Mouse (Mus musculus) left cerebral cortex, adult 2 months (tissue): ENCODE measurements at regions not wholly inside any gene's neighbourhood (a gene's known extent, or its start where the extent isn't known, plus 50 kb on each side); places are given as distances from the start of the nearest gene placed in this dataset.

Experiments used
- DNase-seq, 2 experiments: peaks; one replicate each; pipeline ENCODE4 v3.0.0; 2021 to 2022; ENCODE audit warnings: low spot score in 2 of 2, mixed read lengths in 1 of 2; ENCODE audit errors: extremely low spot score in 1 of 2
- H3K27ac ChIP-seq: fragments of 200-600 bp; 2 replicates; pipeline ENCODE4 v1.8.1; 2022
- H3K4me3 ChIP-seq: fragments of 200-600 bp; 2 replicates; pipeline ENCODE4 v1.8.1; 2022
- CTCF ChIP-seq: fragments of 200-600 bp; IDR thresholded peaks from 2 replicates; pipeline ENCODE4 v1.8.1; 2022; ENCODE audit warnings: antibody characterized with exemption, mild to moderate bottlenecking, moderate library complexity
- intact Hi-C: fragments of 180-260 bp; cut with DNase I; formaldehyde crosslinking; loops from one replicate; pipeline ENCODE4 v1.15.1; 2025

DNA sequence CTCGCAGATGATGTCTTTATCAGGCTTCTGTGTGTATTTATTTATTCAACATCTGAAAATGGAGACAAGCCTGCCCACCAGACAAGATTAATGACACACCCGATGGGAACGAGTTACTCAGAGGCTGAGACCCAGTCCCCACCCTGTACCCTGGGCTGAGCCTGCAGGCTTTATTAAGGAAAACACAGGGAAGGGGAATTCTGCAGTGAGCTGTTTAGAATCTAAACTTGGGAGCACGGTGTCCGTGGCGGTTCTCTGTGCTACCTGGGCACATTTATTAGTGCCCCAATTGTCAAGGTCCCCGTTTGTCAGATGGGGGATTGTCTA is 298.4 kb downstream of the Cdh26 start:
- Histone ChIP-seq H3K4me3 (no peak overlapping the region), H3K27ac (no peak overlapping the region)
- no peak for TF ChIP-seq CTCF
- DNase-seq, result no peak
- intact Hi-C loops, result no loop called here

DNA sequence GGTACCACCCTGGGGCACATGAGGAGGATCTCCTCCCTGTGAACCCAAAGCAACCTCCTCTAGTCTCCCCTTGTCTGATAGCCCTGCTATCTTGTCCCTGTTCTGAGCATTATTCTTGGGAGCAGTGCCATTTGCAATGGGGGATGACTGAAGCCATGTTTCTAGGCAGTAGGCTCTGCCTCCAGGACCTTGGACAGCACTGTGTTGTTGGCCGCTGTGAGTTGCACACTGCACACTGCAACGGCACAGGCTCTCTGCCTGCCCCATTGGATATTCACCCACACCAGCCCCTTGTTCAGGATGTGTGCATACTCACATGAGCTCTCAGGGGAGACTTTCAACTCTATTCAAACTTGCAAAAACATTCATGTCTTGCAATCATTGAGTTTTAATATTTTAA is 304.8 kb downstream of the Cdh26 start:
- no peak for DNase-seq
- intact Hi-C loops, result no loop called here
- no peak overlapping the region for H3K4me3 ChIP-seq
- TF ChIP-seq CTCF, result no peak
- no peak overlapping the region for H3K27ac ChIP-seq

DNA sequence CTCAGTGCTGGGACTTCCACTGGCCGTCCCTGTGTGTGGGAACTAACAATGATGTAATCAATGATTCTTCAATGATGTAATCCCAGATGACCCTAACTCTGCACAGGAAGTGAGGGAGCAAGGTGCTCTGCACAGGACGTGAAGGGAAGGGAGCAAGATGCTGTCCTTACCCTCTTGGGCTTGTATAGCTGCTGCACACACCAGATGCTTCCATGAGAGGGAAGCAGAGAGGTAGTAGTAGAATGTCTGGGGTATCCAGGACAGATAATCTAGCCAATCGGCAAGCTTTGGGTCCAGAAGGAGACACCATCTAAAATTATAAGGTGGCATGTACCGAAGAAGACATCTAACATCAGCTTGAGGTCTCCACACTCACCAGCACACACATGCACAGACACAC is 314.3 kb downstream of the Cdh26 start:
- Histone ChIP-seq H3K27ac (no peak overlapping the region), H3K4me3 (no peak overlapping the region)
- intact Hi-C loops, result no loop called here
- DNase-seq, result no peak
- TF ChIP-seq CTCF, result peak; percentile 23

DNA sequence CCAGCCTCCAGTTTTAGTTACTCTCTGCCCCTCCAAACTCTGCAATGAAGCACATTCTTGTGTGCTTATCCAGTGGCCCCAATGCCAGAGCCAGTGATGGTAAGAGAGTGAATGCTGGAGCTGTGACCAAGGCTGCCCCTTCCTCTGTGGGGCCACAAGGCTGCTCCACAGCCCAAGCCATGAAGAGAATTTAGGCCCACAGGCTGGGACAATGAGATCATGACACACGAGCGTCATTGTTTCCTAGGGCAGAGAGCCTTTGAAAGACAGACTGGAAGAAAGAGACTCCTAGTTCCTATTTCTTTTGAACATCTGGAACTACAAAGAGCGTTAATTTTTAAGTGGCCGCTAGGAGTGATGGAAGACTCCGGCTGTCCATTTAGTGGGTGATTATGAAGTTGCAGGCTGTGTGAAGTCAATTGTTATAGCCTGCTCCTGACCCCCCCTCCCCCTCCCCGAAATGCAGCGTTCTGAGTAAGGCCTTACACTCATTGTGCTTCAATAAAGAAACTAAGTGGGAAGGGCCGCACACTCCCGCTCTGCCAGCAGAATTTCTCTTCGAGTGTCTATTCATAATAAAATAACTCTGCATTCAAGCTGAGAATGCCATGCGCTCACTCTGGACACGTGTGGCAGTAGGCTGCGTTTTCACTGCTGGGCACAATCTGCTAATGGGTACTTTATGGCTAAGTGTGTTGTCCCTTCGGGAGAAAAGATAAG is 315.1 kb downstream of the Cdh26 start:
- intact Hi-C loops, result no loop called here
- no peak overlapping the region for H3K27ac ChIP-seq
- TF ChIP-seq CTCF, result no peak
- no peak for DNase-seq
- H3K4me3 ChIP-seq, result no peak overlapping the region

DNA sequence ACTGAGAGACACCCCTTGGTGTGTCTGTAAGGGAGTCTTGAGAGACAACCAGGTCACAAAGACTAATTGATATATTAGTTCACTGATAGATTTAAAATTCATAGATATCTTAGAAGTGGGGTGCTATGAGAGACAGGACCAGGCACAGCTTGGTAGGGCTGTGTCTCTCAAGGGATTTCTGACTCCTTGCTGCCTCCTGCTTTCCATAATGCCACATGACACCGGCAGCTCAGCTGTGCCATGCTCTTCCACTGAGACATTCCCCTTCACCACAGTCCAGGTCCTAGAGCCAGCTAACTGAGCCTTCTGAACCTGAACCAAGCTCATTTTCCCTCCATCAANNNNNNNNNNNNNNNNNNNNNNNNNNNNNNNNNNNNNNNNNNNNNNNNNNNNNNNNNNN is 320.9 kb downstream of the Cdh26 start:
- peak; percentile 41 for TF ChIP-seq CTCF
- no peak for DNase-seq
- no peak overlapping the region for H3K27ac ChIP-seq
- H3K4me3 ChIP-seq, result no peak overlapping the region
- intact Hi-C loops, result loop anchor here (2.0 to 5.0 kb wide), 2 partner anchors 120 to 179 kb away; no protein-coding TSS in a partner anchor

DNA sequence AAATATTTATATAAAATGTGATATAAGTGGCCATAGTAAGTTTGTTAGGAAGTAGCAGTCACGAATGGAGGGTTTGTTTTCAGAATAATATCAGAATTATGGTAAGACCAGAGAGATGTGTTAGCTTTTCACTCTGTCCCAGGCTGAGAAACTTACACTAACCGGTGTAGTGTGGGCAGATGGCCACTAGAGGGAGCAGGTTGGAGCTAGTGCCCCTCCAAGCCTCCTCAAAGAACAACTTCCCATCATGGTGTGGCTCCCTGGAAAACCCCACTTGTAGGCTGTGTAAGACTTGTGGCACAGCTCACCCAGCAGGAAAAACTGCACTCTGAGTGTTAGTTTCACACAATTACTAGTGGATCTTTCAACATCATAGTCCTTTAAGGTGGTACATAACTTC is 328.0 kb downstream of the Cdh26 start:
- peak; percentile 89 for TF ChIP-seq CTCF
- H3K27ac ChIP-seq, result no peak overlapping the region
- intact Hi-C loops, result loop anchor here (2.0 to 5.0 kb wide), 3 partner anchors 129 to 1116 kb away; no protein-coding TSS in a partner anchor
- no peak overlapping the region for H3K4me3 ChIP-seq
- peak; percentile 55 to 75 for DNase-seq

DNA sequence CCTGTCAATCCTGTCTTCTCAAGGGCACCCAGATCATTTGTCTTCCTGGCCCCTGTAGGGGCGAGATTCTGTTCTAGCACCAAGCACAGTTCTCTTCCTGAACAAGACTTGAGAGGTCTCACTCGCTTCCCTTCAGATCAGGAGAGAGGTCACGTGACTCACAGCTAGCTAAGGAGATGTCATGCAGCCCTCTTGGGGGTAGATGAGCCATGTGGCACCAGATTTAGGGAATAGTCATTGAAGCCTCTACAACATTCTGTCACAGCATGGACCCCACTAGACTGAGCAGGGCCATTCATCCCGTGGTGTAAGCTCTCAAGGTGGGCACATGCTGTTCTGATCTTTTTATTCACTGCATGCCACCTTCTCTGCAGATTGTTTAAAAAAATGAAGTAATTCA is 338.2 kb downstream of the Cdh26 start:
- no peak for TF ChIP-seq CTCF
- intact Hi-C loops, result no loop called here
- Histone ChIP-seq H3K27ac (no peak overlapping the region), H3K4me3 (no peak overlapping the region)
- no peak for DNase-seq

DNA sequence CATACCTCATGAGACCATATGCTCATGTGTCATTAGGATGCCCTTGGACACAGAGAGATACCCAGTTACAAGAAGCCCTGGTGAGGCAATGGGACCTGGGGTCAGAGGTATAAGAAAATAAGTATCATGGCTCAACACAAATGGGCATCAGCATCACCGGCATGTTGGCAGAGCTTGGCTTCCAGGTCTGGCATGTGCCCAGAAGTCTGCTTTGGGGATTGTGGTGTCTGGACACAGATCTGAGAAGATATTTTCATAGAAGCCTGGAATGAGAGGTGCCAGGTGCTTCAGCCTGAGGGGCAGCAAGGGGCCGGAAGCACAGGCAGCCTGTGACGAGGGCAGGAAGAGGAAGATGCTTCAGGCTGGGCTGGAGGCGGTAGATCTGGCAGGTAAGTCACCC is 338.7 kb downstream of the Cdh26 start:
- DNase-seq, result no peak
- no peak overlapping the region for H3K27ac ChIP-seq
- no peak for TF ChIP-seq CTCF
- H3K4me3 ChIP-seq, result no peak overlapping the region
- intact Hi-C loops, result no loop called here

DNA sequence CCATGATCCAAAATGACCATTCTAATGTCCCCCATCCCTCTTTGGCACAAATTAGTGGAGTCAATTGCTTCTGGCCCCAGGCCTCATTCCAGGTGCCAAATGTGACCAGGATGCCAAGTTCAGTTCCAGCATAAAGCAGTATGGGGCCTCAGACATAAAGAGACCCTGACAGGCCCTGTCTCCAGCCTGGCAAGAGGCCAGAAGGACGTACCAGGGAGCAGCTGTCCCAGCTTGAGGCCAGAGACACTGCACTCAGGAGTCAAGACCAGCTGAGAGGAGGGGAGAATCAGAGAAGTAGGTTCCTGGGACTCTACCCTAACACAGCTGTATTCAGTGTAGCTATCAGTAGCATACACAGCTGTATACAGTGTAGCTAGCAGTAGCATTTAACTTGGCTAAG is 341.1 kb downstream of the Cdh26 start:
- intact Hi-C loops, result no loop called here
- DNase-seq, result no peak
- Histone ChIP-seq H3K4me3 (no peak overlapping the region), H3K27ac (no peak overlapping the region)
- no peak for TF ChIP-seq CTCF

DNA sequence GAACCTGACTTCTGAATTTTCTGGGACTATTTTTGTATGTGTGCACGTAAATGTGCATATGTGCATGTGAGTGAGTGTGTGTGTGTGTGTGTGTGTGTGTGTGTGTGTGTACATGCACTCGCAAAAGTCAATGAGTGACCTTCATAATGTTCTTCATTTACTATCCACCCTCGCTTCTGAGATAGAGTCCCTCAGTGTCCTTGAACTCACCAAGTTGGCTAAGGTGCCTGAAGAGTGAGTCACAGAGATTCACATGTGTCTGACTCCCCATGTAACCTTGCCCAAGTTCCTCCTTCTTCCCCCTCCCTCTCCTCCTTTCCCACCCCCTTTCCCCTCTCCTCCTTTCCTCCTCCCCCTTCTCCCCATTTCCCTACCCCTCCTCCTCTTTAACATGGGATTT is 341.6 kb downstream of the Cdh26 start:
- Histone ChIP-seq H3K4me3 (no peak overlapping the region), H3K27ac (no peak overlapping the region)
- intact Hi-C loops, result no loop called here
- DNase-seq, result no peak
- no peak for TF ChIP-seq CTCF

DNA sequence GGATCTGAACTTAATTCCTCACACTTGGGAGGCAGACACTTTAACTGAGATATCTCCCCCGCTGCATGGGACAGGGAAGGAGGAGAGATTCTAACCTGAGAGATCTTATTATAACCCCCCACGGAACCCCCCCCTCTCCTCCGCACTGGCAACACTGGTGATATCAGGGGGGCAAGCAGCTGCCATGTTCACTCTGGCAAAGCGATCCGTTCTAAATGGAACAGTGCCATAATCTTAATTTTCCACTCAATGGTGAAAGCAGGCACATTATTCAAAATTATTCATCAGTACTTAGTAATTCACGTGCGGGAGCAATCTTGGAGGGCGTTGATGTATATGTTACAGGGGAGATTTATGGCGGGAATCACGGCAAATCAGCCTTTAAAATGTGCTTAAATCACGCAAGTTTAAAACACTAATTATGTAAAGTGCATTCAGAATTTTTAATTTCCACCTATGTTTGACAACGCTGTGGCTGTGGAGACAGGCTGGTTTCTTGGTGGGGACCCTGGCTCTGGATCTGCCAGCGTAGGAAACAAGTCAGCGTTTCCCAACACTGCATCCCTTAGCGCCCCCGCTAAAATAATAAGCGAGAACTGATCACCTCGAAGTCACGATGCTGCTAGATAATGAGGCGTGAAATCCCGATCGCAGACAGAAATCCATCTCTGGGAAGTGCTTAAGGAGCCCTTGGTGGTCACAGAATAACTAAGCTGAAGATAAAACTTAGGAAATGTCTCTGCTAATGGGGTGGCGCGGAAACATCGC is 354.7 kb downstream of the Cdh26 start:
- Histone ChIP-seq H3K27ac (no peak overlapping the region), H3K4me3 (no peak overlapping the region)
- TF ChIP-seq CTCF, result no peak
- intact Hi-C loops, result no loop called here
- no peak for DNase-seq

DNA sequence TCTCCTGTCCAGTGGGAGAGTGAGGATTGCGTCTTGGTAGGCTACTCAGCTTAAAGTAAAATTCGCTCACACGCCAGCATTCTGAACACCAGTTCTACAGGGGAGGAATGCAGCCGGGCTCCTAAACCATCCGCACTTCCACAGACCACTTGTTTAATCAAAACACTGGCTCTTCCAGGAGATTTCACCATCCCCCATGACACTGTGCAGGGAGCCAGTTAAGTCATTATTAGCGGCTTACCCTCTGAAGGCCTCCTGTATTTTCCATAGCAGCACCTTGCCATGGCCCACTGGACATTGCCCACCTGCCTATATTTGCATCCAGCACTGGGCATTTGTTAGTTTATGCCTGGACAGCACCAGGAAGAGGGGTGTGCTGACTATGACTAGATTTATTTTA is 355.5 kb downstream of the Cdh26 start:
- TF ChIP-seq CTCF, result no peak
- Histone ChIP-seq H3K27ac (no peak overlapping the region), H3K4me3 (no peak overlapping the region)
- intact Hi-C loops, result no loop called here
- DNase-seq, result no peak

DNA sequence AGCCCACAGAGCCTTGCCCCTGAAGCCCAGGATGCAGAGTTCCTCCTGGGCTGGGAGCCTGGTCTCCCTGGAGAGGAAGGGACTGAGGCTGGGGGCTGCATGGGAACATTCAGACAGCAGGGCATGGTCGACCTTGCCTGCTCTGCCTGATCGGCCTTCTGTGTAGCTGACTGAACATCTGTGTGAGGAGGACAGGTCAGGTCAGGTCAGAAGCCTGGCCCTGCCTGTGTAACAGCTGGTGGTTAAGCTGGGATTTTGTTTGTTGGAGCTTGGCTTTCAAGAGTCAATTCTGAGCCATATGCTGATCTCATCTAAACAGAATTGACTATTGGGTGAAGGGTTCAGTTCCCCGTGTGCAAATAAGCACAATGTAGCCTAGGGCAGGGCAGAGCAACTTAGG is 365.5 kb downstream of the Cdh26 start:
- Histone ChIP-seq H3K27ac (no peak overlapping the region), H3K4me3 (no peak overlapping the region)
- intact Hi-C loops, result no loop called here
- no peak for DNase-seq
- TF ChIP-seq CTCF, result no peak
